Mouse (Mus musculus) gastrocnemius, postnatal 4 days (tissue): ENCODE data around the gene Ptprk. TPM values are rescaled to one million over a fixed set of nuclear protein-coding genes. Genes with fewer than 3 reads are reported as not detected.
A peak's percentile ranks its signal among the peaks of the same experiment; 100 is the strongest.

Experiments used
- DNase-seq, 2 experiments: peaks; one replicate each; pipeline ENCODE4 v3.0.0; 2021 to 2022; ENCODE audit warnings: low spot score in 2 of 2, mixed read lengths in 2 of 2
- total RNA-seq, 2 experiments: library from RNA; stranded (reverse); gene quantifications; 2 replicates each; pipeline ENCODE4 v1.2.3; 2021

The Ptprk gene
- total RNA-seq, 2 experiments from 2014 or later, result 17.5 to 19.1 TPM

- no peak for DNase-seq
These were observed 197.3 kb downstream of the Ptprk start for GRCm38 (mm10) chr10:28271729-28272606.

GRCm38 (mm10) chr10:28278757-28279156 lies 204.1 kb downstream of the Ptprk start:
- no peak for DNase-seq

GRCm38 (mm10) chr10:28297531-28297930 lies 222.9 kb downstream of the Ptprk start:
- no peak for DNase-seq

GRCm38 (mm10) chr10:28299207-28299606 lies 224.6 kb downstream of the Ptprk start:
- DNase-seq, result no peak

GRCm38 (mm10) chr10:28303856-28304255 lies 229.2 kb downstream of the Ptprk start:
- DNase-seq, result no peak

- no peak for DNase-seq
These were observed 229.8 kb downstream of the Ptprk start for GRCm38 (mm10) chr10:28304292-28304875.

GRCm38 (mm10) chr10:28306451-28307086 lies 231.9 kb downstream of the Ptprk start:
- no peak for DNase-seq

- DNase-seq, result no peak
These were observed 236.7 kb downstream of the Ptprk start for GRCm38 (mm10) chr10:28311369-28311768.

GRCm38 (mm10) chr10:28322995-28323394 lies 248.4 kb downstream of the Ptprk start:
- no peak for DNase-seq

- no peak for DNase-seq
These were observed 260.6 kb downstream of the Ptprk start for GRCm38 (mm10) chr10:28335232-28335631.

- DNase-seq, result no peak
These were observed 263.9 kb downstream of the Ptprk start for GRCm38 (mm10) chr10:28338536-28338935.

GRCm38 (mm10) chr10:28345196-28345681 lies 270.6 kb downstream of the Ptprk start:
- DNase-seq, result peak in 1 of 2 experiments; percentile 19

- DNase-seq, result no peak
These were observed 290.7 kb downstream of the Ptprk start for GRCm38 (mm10) chr10:28365291-28365690.

GRCm38 (mm10) chr10:28366065-28366677 lies 291.6 kb downstream of the Ptprk start:
- DNase-seq, result no peak

- no peak for DNase-seq
These were observed 295.2 kb downstream of the Ptprk start for GRCm38 (mm10) chr10:28369808-28370207.

- no peak for DNase-seq
These were observed 300.3 kb downstream of the Ptprk start for GRCm38 (mm10) chr10:28374874-28375273.

GRCm38 (mm10) chr10:28379752-28380488 lies 305.3 kb downstream of the Ptprk start:
- no peak for DNase-seq

- no peak for DNase-seq
These were observed 313.1 kb downstream of the Ptprk start for GRCm38 (mm10) chr10:28387563-28388222.

GRCm38 (mm10) chr10:28391168-28391567 lies 316.5 kb downstream of the Ptprk start:
- no peak for DNase-seq
